Mouse (Mus musculus) G1E-ER4 (cell line): ENCODE measurements around the gene Rasal2. TPM values are rescaled to one million over a fixed set of nuclear protein-coding genes. Genes with fewer than 3 reads are reported as not detected.

Experiments used
- GATA1 ChIP-seq: IDR thresholded peaks from one replicate; pipeline ENCODE4 v1.8.0; 2012; ENCODE audit warnings: low read length, inconsistent platforms
- polyA plus RNA-seq: library from polyadenylated mRNA; stranded (reverse); fragments of >175 nt; gene quantifications from 2 replicates; pipeline ENCODE4 v1.2.3, GENCODE M21; 2012

Gene Rasal2
- polyA plus RNA-seq, 1 experiment: 0.29 TPM

DNA sequence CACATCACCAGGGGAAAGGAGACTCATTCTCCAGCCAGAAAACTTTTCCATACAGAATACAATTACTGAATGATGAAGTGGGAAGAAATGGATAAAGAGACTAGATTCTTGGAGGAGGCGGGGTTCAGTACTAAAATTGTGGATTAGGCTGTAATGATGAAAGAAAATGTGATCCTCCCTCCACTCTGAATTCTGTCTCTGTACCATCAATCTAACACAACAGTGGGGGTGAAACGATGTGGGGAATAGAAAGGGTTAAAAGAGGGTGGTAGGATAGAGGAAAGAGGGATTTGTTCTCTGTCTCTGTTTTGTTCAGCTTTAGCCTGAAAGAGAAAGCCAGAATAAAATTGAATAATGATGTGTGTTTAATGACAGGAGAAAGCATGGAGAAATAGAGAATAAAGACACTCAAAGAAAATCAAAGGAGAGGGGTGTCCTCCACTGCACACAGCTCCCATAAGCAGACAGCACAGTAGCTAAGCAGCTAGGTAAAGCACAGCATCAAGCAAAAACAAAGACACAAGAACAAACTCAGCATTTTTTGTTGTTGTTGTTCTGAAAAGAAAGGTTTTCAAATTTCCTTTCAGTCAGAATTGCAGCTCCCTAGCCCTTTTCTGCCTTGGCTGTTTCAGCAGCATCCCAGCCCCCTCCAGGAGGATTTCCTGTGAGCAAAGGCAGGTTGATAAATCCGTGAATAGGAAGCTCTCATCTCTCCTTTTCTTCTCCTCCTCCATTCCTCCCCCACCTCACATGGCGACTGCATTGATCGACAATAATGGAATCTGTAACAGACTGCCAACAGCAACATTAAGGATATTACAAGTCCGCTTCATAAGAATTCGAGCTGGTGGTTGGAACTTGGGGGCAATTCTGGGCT is 168.6 kb downstream of the Rasal2 start:
- TF ChIP-seq GATA1: no peak

DNA sequence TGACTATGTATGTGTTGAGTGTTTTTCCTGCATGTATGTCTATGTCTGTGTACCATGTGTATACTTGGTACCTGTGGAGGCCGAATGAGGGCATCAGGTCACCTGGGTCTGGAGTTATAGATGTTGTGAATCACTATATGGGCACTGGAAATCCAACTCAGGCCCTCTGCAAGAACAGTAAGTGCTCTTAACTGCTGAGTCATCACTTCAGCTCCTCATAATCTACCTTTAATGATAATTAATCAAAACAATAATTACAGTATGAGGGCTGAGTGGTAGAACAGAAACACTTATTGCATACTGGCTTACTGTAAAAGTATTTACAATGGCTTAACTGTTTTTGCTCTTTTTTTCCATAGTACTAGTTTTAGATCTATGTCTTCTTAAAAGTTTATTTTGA is 172.7 kb downstream of the Rasal2 start:
- no peak for TF ChIP-seq GATA1

DNA sequence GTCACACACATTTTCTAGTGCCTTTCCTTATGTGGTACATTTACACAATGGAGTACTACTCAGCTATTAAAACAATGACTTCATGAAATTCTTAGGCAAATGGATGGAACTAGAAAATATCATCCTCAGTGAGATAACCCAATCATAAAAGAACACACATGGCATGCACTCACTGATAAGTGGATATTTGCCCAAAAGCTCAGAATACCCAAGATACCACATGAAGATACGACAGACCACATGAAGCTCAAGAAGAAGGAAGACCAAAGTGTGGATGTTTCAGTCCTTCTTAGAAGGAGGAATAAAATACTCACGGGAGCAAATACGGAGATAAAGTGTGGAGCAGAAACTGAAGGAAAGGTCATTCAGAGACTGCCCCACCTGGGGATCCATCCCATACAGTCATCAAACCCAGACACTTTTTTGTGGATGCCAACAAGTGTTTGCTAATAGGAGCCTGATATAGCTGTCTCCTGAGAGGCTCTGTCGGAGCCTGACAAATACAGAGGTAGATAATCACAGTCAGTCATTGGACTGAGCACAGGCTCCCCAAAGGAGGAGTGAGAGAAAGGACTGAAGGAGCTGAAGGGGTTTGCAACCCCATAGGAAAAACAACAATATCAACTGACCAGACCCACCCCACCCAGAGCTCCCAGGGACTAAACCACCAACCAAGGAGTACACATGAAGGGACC is 175.6 kb downstream of the Rasal2 start:
- TF ChIP-seq GATA1: peak; percentile 23

DNA sequence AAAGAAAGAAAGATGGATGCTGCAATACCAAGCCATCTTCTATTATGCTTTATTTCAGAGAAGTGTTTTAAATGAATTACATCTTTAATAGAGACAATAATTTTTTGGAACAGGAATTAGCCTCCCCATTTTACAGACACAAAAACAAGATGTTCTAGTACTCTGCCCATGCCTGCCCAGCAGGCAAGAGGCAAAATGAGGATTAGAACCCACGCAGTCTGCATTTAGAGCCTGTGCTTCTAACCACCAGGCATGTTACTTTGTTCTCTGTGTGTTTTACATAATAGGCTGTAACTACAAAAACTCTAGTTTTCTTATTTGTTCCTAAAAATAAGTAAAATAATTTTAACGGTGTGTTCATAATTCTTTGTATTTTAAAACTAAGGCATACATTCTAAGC is 178.9 kb downstream of the Rasal2 start:
- no peak for TF ChIP-seq GATA1

DNA sequence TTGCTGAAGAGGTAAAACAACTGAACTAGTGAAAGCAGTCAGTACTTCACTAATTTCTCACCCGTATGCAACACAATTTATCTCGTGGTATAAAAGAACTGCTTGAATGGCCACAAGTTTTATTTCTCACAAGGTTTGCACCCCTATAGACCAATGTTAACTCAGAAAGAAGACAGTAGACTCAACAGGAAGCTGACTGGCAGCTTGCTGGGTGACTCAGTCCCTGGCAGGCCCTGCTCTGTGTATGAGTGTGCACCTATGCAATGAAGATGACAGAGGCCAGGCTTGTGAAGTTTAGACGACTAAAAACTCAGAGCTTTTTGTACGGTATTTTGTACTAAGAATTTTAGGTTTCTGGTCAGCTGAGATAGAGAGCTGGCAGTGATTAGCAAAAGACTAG is 180.0 kb downstream of the Rasal2 start:
- no peak for TF ChIP-seq GATA1

DNA sequence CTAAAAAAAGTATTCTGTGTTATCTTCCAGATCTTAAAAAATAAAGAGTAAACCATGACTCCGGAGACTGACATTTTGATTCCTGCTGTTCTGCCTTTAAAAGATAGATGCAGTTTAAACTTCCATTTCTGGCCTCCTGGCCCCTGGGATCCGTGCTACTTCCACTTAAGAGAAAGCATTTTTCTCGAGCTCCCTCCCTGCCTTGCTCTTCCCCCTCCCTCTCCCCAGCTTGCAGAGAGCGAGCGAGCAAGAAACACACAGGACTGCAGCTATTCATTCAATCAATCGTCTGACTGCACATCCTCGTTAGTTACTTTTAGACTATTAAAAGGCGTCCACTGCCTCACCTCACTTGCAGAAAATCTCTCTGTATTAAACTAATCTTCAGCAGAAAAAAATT is 181.4 kb downstream of the Rasal2 start:
- no peak for TF ChIP-seq GATA1

DNA sequence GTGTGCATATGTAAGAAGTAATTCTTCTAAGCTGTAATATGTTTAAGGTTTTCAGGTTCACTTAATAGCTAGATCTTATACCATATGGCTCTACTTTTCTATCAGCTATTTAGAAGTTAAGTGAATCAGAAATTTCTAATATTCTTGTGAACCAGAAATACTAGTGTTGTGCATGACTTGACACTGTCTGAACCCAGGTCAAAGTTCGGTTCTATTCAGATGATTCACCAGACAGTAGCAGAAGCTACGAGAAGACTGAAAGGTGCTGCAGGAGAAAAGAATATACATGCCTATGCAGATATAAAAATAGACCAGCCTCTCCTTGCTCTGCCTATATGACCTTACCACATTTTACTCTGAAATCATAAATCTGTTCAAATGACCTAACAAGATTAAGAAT is 182.0 kb downstream of the Rasal2 start:
- TF ChIP-seq GATA1: no peak

DNA sequence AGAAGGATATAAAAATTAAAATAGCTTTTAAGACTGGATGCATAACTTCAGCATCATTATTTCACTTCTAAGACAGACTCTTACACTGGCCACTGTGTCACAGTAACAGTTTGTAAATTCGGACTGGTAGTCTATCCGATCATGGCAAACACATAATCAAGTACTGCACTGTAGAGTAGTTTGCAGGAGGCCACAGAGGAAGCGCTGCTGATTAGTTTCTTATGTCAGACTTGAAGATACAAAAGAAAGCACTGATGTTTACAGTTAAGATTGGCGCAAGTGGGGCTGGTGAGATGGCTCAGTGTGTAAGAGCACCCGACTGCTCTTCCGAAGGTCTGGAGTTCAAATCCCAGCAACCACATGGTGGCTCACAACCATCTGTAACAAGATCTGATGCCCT is 187.4 kb downstream of the Rasal2 start:
- no peak for TF ChIP-seq GATA1

DNA sequence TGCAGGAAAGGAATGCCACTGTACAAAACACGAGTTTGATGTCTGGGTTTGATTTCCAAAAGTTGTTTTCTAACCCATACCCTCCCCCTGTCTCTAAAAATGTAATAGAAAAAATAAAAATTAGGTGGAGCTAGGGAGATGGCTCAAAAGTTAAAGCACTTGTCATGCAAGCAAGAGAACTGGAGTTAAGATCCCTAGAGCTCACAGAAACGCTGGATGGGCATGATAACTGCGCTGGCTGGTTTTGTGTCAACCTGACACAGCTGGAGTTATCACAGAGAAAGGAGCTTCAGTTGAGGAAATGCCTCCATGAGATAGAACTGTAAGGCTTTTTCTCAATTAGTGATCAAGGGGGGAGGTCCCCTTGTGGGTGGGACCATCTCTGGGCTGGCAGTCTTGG is 191.5 kb downstream of the Rasal2 start:
- TF ChIP-seq GATA1: no peak

DNA sequence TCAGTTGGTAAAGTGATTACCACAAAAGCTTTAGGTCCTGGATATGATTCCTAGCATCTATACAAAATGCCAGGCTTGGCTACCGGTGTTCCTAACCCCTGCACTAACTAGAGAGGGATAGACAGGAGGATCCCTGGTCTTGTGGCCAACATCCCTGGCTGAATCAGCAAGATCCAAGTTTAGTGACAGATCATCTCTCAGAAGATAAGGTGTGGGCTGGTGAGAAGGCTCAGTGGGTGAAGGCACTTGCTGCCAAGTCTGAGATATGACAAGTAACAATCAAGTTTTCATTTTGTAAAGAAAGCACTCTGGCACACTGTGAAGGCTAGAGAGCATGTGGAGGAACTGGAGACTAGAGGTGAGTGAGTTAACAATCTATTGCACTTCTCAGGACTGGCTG is 191.9 kb downstream of the Rasal2 start:
- no peak for TF ChIP-seq GATA1

DNA sequence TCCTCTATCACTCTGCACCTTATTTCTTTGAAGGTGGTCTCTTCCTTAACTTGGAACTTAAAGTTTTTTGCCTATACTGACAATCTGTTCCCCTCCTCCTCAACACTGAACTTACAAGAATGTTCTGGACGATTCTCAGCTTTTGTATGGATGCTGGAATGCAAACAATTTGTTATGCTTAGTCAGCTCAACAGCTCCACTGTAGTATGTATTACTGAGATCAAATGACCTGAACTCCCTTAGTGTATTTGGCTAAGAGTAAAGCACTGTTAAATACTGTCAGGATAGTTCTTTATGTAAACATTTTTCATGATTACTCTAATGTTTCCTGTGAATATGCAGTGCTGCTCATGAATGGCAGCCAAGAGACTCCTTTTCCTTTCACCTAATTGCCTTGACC is 203.6 kb downstream of the Rasal2 start:
- TF ChIP-seq GATA1: no peak

DNA sequence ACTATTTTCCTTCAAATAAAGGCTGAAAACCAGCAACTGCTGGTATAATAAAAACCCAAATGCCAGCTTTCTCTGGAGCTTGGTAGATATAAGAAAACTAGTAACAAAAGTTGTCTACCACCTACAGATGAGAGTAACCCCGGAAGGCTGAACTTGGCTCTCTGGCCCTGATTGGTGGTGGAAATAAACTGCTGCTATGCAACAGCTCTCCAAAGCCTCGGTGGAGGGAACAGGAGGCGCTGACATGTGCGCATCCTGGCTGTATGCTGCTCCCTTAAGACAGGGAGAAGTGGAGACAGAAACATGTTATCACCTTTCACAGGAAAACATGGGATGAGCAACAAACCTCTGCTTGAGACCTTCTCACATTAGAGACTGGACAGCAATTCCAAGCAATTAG is 206.7 kb downstream of the Rasal2 start:
- no peak for TF ChIP-seq GATA1

DNA sequence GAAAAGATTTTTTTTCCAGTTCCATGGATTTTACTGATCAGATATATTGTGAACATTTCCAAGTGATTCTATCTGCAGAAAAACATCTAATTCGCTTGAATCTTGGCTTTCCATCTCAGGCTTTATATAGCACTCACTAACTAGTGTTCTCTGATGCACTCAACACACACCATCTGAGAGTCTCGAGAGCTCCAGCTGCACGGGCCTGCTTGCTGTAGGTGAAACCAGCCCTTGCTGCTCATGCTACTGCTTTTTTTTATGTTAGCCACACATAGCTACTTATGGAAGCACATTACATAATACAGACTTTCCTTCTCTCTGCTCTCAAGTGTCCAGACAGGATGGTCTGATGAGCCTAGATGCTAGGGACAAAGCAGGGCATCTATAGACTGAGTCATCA is 229.4 kb downstream of the Rasal2 start:
- no peak for TF ChIP-seq GATA1

DNA sequence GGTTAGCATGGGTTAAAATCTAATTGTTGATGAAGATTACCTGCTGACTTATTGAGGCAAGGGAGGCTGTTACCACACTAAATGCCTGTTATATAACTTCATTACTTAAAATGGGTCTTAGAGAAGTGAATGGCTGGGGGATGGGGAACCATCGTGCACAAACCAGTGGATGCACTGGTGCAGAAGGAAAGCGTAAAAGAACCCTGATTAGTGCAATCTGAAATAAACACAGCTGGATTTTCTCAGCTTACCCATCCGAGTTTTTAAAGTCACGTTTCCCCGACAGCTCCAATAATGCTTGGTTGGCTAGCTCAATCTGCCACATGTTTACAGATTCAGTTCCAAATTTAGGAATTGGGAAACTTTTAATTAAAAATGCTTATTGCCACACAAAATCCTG is 230.0 kb downstream of the Rasal2 start:
- TF ChIP-seq GATA1: no peak

DNA sequence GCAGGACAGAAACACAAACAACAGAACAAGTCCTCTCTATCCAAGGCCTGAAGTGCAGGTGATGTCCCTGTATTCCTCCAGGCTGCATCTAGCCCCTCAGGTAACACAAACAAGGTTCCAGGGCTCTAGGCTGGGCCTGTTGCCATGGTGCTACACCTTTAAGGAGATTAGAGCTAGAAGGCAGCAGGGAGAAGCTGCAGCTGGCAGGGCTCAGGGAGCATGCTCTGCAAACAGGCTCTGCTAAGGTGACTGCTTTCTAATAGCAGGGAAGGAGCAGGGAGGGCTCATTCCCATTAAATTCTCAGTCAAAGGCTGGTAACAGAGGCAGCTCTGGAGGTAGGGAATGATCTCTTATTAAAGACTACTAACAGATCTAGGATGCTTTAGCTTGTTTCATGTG is 231.3 kb downstream of the Rasal2 start:
- no peak for TF ChIP-seq GATA1

DNA sequence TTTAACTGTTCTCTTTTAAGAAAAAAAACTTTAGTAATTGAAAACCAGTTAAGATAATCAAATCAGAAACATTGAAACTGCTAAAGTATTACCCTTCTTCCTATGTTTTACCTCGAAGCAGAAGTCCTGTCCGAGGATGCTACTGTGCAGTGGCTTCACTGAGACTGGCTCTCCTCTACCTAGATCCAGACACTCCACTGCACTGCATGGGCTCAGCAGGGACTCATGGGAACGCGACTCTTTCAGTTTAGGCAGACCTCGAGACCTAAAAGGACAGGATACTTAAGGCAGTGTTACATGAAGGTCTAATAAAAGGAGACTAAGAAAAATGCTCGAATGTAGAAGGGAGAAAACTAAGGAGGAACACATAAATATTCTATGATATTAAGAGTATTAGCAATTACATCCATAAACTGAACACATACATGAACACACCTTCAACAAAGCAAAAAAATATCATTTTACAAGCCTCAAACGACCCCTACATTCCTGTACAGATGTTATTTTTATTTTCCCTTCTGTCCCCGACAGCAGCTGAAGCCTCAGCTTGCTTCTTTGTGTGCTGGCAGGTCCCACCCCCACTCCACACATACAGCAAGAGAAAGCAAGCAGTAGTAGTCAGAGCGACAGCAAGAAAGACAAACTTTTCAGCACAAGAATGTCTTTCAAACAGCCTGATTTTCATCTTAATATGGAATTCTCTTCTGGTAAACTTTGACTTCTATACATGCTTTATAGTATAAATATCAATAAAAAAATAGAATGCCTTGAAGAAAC is 233.2 kb downstream of the Rasal2 start:
- TF ChIP-seq GATA1: no peak
